Mouse (Mus musculus) liver, embryonic 15.5 days (tissue): ENCODE measurements at regions not wholly inside any gene's neighbourhood (a gene's known extent, or its start where the extent isn't known, plus 50 kb on each side); places are given as distances from the start of the nearest gene placed in this dataset.

Experiments used
- ATAC-seq: fragments of 200-750 bp; cut with Nextera tagmentation; 2 replicates; pipeline ENCODE4 v1.8.0; 2017; ENCODE audit warnings: moderate number of reproducible peaks, mild to moderate bottlenecking, moderate library complexity; ENCODE audit not compliant: insufficient read depth
- H3K27ac ChIP-seq: fragments of 300-500 bp; sonication (generic); replicated peaks from 2 replicates; pipeline ENCODE4 v1.5.1; 2015; ENCODE audit warnings: mild to moderate bottlenecking, inconsistent platforms
- H3K27me3 ChIP-seq: fragments of 300-500 bp; sonication (generic); 2 replicates; pipeline ENCODE4 v1.6.1; 2015; ENCODE audit warnings: mild to moderate bottlenecking, inconsistent platforms
- H3K36me3 ChIP-seq: fragments of 300-500 bp; sonication (generic); replicated peaks from 2 replicates; pipeline ENCODE4 v1.6.1; 2015; ENCODE audit warnings: moderate library complexity, mild to moderate bottlenecking, inconsistent platforms
- H3K4me1 ChIP-seq: fragments of 300-500 bp; sonication (generic); replicated peaks from 2 replicates; pipeline ENCODE4 v1.6.1; 2015; ENCODE audit warnings: inconsistent platforms
- H3K4me2 ChIP-seq: fragments of 300-500 bp; sonication (generic); 2 replicates; pipeline ENCODE4 v1.6.1; 2015; ENCODE audit warnings: moderate library complexity, mild to moderate bottlenecking, inconsistent platforms
- H3K4me3 ChIP-seq: fragments of 300-500 bp; sonication (generic); replicated peaks from 2 replicates; pipeline ENCODE4 v1.5.1; 2015; ENCODE audit warnings: mild to moderate bottlenecking, inconsistent platforms
- H3K9ac ChIP-seq: fragments of 300-500 bp; sonication (generic); 2 replicates; pipeline ENCODE4 v1.6.1; 2015; ENCODE audit warnings: moderate library complexity, mild to moderate bottlenecking, inconsistent platforms
- H3K9me3 ChIP-seq: fragments of 300-500 bp; sonication (generic); replicated peaks from 2 replicates; pipeline ENCODE4 v1.6.1; 2016; ENCODE audit warnings: inconsistent platforms
- WGBS: fragments of 180-500 bp; shearing (Covaris S2); methylation state at CpG from one replicate; pipeline ENCODE4 v1.1.7; 2015; ENCODE audit warnings: mixed read lengths; ENCODE audit not compliant: insufficient replicate concordance; 5-methylcytosine and 5-hydroxymethylcytosine counted together

DNA sequence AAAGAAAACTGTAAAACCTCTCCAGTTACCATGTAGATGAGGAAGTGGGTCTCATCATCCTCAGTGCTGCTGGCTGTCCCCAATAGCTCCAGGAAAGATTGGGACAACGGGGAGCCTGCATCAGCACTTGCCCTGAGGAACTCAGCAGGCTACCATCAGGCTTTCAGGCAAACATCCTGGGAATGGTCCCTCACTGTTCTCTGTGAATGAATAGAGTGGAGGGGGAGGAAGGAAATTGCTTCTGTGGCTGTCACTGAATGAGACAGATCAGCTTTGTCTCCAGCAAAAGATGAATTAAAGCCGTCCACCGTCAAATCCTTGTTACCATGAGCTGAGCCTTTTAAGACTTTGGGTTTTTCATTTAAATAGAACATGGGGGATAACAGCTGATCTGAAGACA, 224.9 kb upstream of the Ercc4 start:
- no peak overlapping the region for H3K4me3 ChIP-seq
- no peaks in the 10 kb centered on the region for H3K36me3 ChIP-seq
- H3K4me1 ChIP-seq: no peaks in the 10 kb centered on the region
- H3K27me3 ChIP-seq: no peaks in the 10 kb centered on the region
- no peak overlapping the region for H3K27ac ChIP-seq
- 26% methylated on average over 3 of the region's 3 CpGs for WGBS
- H3K9me3 ChIP-seq: no peaks in the 10 kb centered on the region
- no peak overlapping the region for H3K4me2 ChIP-seq
- no peak for ATAC-seq
- no peak overlapping the region for H3K9ac ChIP-seq

DNA sequence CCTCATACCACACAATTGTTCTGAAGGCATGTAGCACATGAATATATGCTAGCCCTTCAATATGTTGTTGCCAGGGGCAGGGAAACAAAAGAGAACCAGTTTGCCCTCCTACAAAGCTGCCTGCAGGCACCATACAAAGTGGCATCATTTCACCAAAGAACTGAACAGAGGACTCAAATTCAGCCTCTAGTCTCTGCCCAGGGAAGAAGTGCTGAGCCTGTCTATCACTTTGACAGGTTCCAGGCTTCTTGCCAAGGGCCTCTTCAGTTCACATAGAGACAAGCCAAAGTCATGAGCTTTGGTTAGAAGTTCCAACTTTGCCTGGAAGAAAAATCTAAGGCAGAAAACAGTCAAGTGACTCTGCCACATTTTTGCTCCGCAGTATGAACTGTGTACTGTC, 223.4 kb upstream of the Ercc4 start:
- H3K4me3 ChIP-seq: no peak overlapping the region
- WGBS: 75% methylated on average over 1 of the region's 1 CpGs
- no peaks in the 10 kb centered on the region for H3K9me3 ChIP-seq

GRCm38 (mm10) chr16:12887381-12887780, 222.1 kb upstream of the Ercc4 start:
- Histone ChIP-seq H3K27me3 (no peaks in the 10 kb centered on the region), H3K27ac (no peak overlapping the region), H3K4me3 (no peak overlapping the region), H3K4me2 (no peak overlapping the region), H3K9ac (no peak overlapping the region), H3K4me1 (no peaks in the 10 kb centered on the region), H3K36me3 (no peaks in the 10 kb centered on the region), H3K9me3 (no peaks in the 10 kb centered on the region)
- ATAC-seq: no peak
- 36% methylated on average over 2 of the region's 2 CpGs for WGBS

More for the DNA sequence above, 223.4 kb upstream of the Ercc4 start:
- ATAC-seq: no peak
- Histone ChIP-seq H3K27ac (no peak overlapping the region), H3K36me3 (no peaks in the 10 kb centered on the region), H3K27me3 (no peaks in the 10 kb centered on the region), H3K4me1 (no peaks in the 10 kb centered on the region), H3K9ac (no peak overlapping the region), H3K4me2 (no peak overlapping the region)

- H3K4me3 ChIP-seq: no peak overlapping the region
- H3K27ac ChIP-seq: no peak overlapping the region
- H3K9ac ChIP-seq: no peak overlapping the region
- WGBS: 66% methylated on average over 1 of the region's 1 CpGs
- H3K4me1 ChIP-seq: no peaks in the 10 kb centered on the region
- ATAC-seq: no peak
- no peaks in the 10 kb centered on the region for H3K27me3 ChIP-seq
- H3K4me2 ChIP-seq: no peak overlapping the region
- no peaks in the 10 kb centered on the region for H3K36me3 ChIP-seq
- H3K9me3 ChIP-seq: no peaks in the 10 kb centered on the region
Observed at GRCm38 (mm10) chr16:12890094-12890493, 219.4 kb upstream of the Ercc4 start.

DNA sequence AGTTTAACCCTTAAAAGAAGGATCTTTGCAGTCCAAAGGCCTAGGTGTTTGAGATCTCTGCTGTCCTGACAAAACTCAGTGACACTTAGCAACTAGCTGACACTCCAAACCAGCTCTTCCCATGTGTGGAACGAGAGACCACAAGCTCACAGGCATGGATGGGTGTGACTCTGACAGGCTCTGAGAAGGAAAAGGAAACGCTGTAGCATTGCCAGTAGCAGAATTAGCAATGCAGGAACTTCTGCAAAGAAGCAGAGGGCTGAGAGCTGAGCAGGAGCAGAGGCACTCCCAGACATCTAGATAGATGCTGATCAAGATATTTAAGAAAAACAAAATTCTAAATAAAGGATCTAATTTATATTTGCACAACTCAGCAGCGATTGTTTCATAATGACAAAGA, 218.9 kb upstream of the Ercc4 start:
- H3K9ac ChIP-seq: no peak overlapping the region
- no peak overlapping the region for H3K4me2 ChIP-seq
- no peaks in the 10 kb centered on the region for H3K4me1 ChIP-seq
- no peak overlapping the region for H3K4me3 ChIP-seq
- no peaks in the 10 kb centered on the region for H3K27me3 ChIP-seq
- ATAC-seq: no peak
- no peaks in the 10 kb centered on the region for H3K36me3 ChIP-seq
- 36% methylated on average over 3 of the region's 3 CpGs for WGBS
- H3K27ac ChIP-seq: no peak overlapping the region
- H3K9me3 ChIP-seq: no peaks in the 10 kb centered on the region

DNA sequence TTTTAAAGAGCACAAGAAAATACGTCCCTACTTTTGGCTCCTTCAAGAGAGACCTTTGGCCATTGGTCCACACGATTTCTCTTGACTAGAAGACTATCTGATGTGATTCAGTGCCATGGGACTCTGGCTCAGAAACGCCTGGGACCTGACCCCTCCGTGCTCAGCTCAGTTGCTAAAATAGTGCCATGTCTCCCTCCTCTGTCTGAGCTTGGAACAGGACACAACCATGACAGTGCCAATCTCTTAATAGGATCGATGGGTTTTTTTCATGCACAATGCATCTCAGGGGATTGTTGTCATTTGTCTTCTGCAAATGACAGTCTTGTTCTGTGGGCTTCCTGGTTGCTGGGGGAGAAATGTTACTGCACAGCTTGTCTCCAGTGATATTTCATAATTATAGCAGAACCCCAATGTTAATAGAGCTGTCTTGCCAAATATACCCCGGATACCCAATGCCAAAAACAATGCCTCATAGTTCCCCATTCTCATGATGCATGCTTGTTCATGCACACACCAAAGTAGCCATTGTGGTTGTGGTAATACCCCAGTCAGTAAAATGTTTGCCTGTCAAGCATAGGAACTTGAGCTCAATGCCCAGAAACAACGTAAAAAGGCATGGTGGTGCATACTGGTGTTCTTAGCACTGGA, 216.7 kb upstream of the Ercc4 start:
- H3K4me1 ChIP-seq: no peaks in the 10 kb centered on the region
- no peaks in the 10 kb centered on the region for H3K36me3 ChIP-seq
- no peak overlapping the region for H3K27ac ChIP-seq
- ATAC-seq: no peak
- no peak overlapping the region for H3K4me3 ChIP-seq
- WGBS: 46% methylated on average over 7 of the region's 7 CpGs
- H3K4me2 ChIP-seq: no peak overlapping the region
- no peaks in the 10 kb centered on the region for H3K9me3 ChIP-seq
- no peak overlapping the region for H3K9ac ChIP-seq
- H3K27me3 ChIP-seq: no peaks in the 10 kb centered on the region

- Histone ChIP-seq H3K4me3 (no peak overlapping the region), H3K9me3 (no peaks in the 10 kb centered on the region), H3K4me1 (no peaks in the 10 kb centered on the region), H3K36me3 (no peaks in the 10 kb centered on the region), H3K9ac (no peak overlapping the region), H3K27ac (no peak overlapping the region), H3K4me2 (no peak overlapping the region), H3K27me3 (no peaks in the 10 kb centered on the region)
- WGBS: 40% methylated on average over 1 of the region's 1 CpGs
- no peak for ATAC-seq
Observed at GRCm38 (mm10) chr16:12897267-12897666, 212.2 kb upstream of the Ercc4 start.

- 63% methylated on average over 8 of the region's 8 CpGs for WGBS
- Histone ChIP-seq H3K27me3 (no peaks in the 10 kb centered on the region), H3K4me3 (no peak overlapping the region), H3K27ac (no peak overlapping the region), H3K9ac (no peak overlapping the region), H3K36me3 (no peaks in the 10 kb centered on the region), H3K9me3 (no peaks in the 10 kb centered on the region), H3K4me2 (no peak overlapping the region), H3K4me1 (no peaks in the 10 kb centered on the region)
- ATAC-seq: no peak
Observed at GRCm38 (mm10) chr16:12900670-12901069, 208.8 kb upstream of the Ercc4 start.

DNA sequence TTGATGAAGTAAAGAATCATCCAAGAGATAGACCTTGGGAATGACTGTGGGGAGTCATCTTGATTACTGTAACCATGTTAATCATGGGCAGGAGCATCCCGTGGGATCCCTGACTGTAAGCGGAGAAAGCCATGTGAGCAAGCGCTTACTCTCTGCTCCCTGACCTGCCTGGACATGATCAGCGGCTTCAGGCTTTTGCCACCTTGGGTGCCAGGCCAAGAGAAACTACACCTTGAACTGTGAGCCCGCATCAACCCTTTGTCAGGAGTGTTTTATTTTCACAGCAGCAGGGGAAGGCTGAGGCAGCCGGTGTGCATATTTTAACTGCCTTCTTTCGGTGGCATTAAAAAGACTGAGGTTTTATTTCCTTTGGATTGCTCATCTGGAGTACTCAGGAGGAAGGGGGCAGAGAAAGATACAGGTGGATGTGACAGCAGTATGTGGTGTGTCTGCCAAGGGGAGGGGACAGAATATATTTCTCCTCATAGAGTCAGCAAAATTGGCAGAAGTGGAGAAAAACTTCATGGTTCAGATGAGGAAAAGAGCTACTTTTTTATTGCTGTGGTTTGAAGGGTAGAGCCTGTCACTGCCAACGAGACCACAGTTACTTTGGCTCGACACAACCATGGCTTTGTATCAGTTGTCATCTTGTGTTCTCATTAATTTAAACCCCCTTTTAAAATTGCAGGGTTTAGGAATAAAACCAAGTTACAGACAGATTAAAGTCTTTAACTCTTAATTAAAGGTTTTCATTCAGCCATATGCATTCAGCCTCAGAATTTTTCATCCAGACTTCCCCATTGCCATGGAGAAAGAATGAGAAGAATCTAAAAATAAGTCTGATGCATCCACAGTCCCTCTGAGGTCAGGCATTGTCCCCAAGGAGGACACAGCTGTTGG, 208.1 kb upstream of the Ercc4 start:
- 64% methylated on average over 9 of the region's 9 CpGs for WGBS
- H3K4me3 ChIP-seq: no peak overlapping the region
- H3K4me1 ChIP-seq: no peaks in the 10 kb centered on the region
- H3K4me2 ChIP-seq: no peak overlapping the region
- H3K27me3 ChIP-seq: no peaks in the 10 kb centered on the region
- no peak for ATAC-seq
- no peaks in the 10 kb centered on the region for H3K36me3 ChIP-seq
- H3K9ac ChIP-seq: no peak overlapping the region
- H3K9me3 ChIP-seq: no peaks in the 10 kb centered on the region
- no peak overlapping the region for H3K27ac ChIP-seq

DNA sequence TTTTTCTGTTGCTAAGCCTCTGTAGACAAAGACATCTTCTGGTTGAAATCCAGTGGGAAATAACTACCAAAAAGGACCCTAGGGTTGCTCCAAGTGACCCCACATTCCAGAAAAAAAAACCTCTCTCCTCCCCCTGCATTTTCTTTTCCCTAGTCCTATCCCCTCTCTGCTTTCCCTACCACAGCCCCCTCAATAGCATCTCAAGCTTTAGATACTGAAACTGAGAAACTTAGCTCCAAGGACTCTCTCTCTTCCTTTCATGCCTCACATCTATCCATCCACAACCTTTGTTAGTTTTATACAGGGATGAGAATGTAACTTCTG, 207.5 kb upstream of the Ercc4 start:
- Histone ChIP-seq H3K9ac (no peak overlapping the region), H3K27ac (no peak overlapping the region), H3K4me1 (no peaks in the 10 kb centered on the region), H3K4me2 (no peak overlapping the region), H3K4me3 (no peak overlapping the region), H3K36me3 (no peaks in the 10 kb centered on the region), H3K9me3 (no peaks in the 10 kb centered on the region), H3K27me3 (no peaks in the 10 kb centered on the region)
- no peak for ATAC-seq

DNA sequence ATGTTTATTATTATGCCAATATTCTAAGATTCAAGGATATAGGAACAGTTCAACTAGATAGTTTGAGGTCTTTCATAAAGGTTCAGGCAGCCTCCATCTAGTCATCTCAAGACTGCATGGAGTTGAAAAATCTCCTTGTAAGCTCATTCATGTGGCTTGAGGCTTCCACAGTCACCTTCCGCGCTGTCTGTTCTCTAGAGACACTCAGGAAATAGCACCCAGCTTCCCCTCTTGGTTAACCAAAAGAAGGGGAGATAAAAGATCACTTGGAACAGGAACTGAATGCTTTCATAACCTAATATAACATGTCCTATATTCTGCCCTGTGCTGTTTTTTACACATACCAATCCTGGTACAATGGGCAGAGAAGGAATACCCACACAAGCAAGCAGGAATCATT, 206.3 kb upstream of the Ercc4 start:
- no peak for ATAC-seq
- H3K4me3 ChIP-seq: no peak overlapping the region
- no peaks in the 10 kb centered on the region for H3K4me1 ChIP-seq
- no peak overlapping the region for H3K4me2 ChIP-seq
- 17% methylated on average over 2 of the region's 2 CpGs for WGBS
- H3K9ac ChIP-seq: no peak overlapping the region
- no peaks in the 10 kb centered on the region for H3K9me3 ChIP-seq
- H3K36me3 ChIP-seq: no peaks in the 10 kb centered on the region
- H3K27ac ChIP-seq: no peak overlapping the region
- no peaks in the 10 kb centered on the region for H3K27me3 ChIP-seq

DNA sequence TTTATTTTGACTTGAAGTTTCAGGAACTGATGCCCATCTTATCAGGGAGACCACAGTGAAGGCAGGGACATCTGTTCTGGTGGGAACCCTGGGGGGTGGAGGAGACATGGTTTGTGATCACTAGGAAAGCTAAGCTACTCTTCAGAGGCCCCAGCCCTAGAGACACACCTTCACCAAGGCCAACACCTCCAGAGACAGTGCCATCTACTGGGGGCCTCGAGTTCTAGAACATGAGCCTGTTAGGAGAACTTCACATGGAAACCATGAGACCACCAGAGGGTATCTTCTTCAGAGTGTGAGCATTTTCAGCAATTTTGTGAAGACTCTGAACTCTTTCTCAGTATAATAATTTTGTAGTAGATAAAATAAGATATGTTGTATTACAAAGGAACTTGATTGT, 204.5 kb upstream of the Ercc4 start:
- H3K4me2 ChIP-seq: no peak overlapping the region
- H3K9me3 ChIP-seq: no peaks in the 10 kb centered on the region
- H3K4me1 ChIP-seq: no peaks in the 10 kb centered on the region
- no peaks in the 10 kb centered on the region for H3K27me3 ChIP-seq
- H3K9ac ChIP-seq: no peak overlapping the region
- H3K27ac ChIP-seq: no peak overlapping the region
- WGBS: 33% methylated on average over 1 of the region's 1 CpGs
- no peak overlapping the region for H3K4me3 ChIP-seq
- H3K36me3 ChIP-seq: no peaks in the 10 kb centered on the region
- ATAC-seq: no peak
